Comparison of ENCODE assay signal across 8 mouse cellular contexts in the genomic region with DNA sequence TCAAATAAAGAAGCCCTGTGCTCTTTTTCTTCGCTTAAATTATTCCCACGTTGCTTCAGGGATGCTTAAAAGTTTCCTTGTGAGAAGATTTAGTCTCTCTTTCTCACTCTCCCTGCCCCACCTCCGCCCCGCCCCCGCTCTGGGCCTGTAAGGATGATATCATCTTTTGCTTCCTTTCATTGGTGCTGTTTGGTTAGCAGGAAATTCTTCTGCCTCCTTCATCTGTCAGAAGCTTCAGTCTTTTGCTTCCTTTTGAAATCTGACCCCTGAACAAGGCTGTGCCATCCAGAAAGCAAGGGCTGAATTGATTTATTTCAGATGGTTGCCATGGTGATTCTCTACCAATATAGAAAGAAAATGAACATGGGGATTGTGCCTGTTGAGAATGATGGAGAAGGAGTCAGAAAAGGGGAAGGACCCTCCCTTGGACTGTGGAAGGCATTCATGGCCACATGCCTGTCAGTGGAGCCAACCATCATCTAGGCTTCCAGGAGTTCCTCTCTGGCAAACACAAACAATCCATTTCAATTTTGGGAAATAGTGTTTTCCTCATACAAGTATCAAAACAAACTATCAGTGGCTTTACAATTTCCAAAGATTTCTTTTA.
DNase-seq lines count a peak whose midpoint lies in the region; ATAC-seq and TF ChIP-seq lines count a peak whose summit lies in the region.

No protein-coding gene starts in this region.

- H3K4me2 ChIP-seq in kidney, postnatal 0 days (ENCODE audit: low read length), result no peak overlapping the region
- no peak overlapping the region for H3K4me2 ChIP-seq in kidney, embryonic 15.5 days
- H3K4me2 ChIP-seq in hindbrain, embryonic 15.5 days, result no peak overlapping the region
- H3K4me2 ChIP-seq in neural tube, embryonic 12.5 days (replicated peaks), result no peak overlapping the region
- H3K4me2 ChIP-seq in intestine, postnatal 0 days (replicated peaks; ENCODE audit: low read depth), result no peak overlapping the region

- H3K4me3 ChIP-seq in kidney, postnatal 0 days (replicated peaks; ENCODE audit: low read depth, low read length), result no peak overlapping the region
- no peak overlapping the region for H3K4me3 ChIP-seq in kidney, embryonic 15.5 days (replicated peaks)
- no peak overlapping the region for H3K4me3 ChIP-seq in hindbrain, embryonic 15.5 days
- no peak overlapping the region for H3K4me3 ChIP-seq in neural tube, embryonic 12.5 days
- H3K4me3 ChIP-seq in intestine, postnatal 0 days (ENCODE audit: low read depth, low read length), result no peak overlapping the region

- H3K4me1 ChIP-seq in kidney, postnatal 0 days (replicated peaks; ENCODE audit: insufficient read depth, low read length), result no peaks in the 10 kb centered on the region
- 0 out of 2 replicates have a peak, but pooled peaks cover 4% of the 10 kb centered on the region for H3K4me1 ChIP-seq in kidney, embryonic 15.5 days
- H3K4me1 ChIP-seq in hindbrain, embryonic 15.5 days (replicated peaks), result peaks cover 9% of the 10 kb centered on the region
- H3K4me1 ChIP-seq in neural tube, embryonic 12.5 days, result peaks cover 15% of the 10 kb centered on the region
- H3K4me1 ChIP-seq in intestine, postnatal 0 days (replicated peaks; ENCODE audit: control insufficient read depth, insufficient read depth, low read length), result no peaks in the 10 kb centered on the region

- no peak overlapping the region for H3K27ac ChIP-seq in kidney, postnatal 0 days
- no peak overlapping the region for H3K27ac ChIP-seq in kidney, embryonic 15.5 days
- no peak overlapping the region for H3K27ac ChIP-seq in hindbrain, embryonic 15.5 days (replicated peaks)
- no peak overlapping the region for H3K27ac ChIP-seq in neural tube, embryonic 12.5 days
- H3K27ac ChIP-seq in intestine, postnatal 0 days (ENCODE audit: low read depth, low read length), result no peak overlapping the region

- TF ChIP-seq CTCF in kidney, postnatal 0 days (IDR thresholded peaks at IDR 0.05; ENCODE audit: low read depth), result no peak
- TF ChIP-seq CTCF in intestine, postnatal 0 days (IDR thresholded peaks at IDR 0.05; ENCODE audit: low read depth), result no peak

- 38% methylated on average over 5 of the region's 5 CpGs for WGBS in kidney, postnatal 0 days
- 48% methylated on average over 5 of the region's 5 CpGs for WGBS in kidney, embryonic 15.5 days
- 21% methylated on average over 5 of the region's 5 CpGs for WGBS in hindbrain, embryonic 15.5 days
- 27% methylated on average over 5 of the region's 5 CpGs for WGBS in neural tube, embryonic 12.5 days
- WGBS in intestine, postnatal 0 days, result 48% methylated on average over 5 of the region's 5 CpGs

- H3K9me3 ChIP-seq in kidney, postnatal 0 days (replicated peaks; ENCODE audit: low read length), result no peaks in the 10 kb centered on the region
- no peaks in the 10 kb centered on the region for H3K9me3 ChIP-seq in kidney, embryonic 15.5 days (replicated peaks)
- H3K9me3 ChIP-seq in hindbrain, embryonic 15.5 days, result no peaks in the 10 kb centered on the region
- H3K9me3 ChIP-seq in neural tube, embryonic 12.5 days, result no peaks in the 10 kb centered on the region
- H3K9me3 ChIP-seq in intestine, postnatal 0 days (ENCODE audit: control insufficient read depth), result no peaks in the 10 kb centered on the region

- H3K27me3 ChIP-seq in kidney, postnatal 0 days (ENCODE audit: insufficient read depth, low read length), result no peaks in the 10 kb centered on the region
- no peaks in the 10 kb centered on the region for H3K27me3 ChIP-seq in kidney, embryonic 15.5 days
- H3K27me3 ChIP-seq in hindbrain, embryonic 15.5 days, result no peaks in the 10 kb centered on the region
- H3K27me3 ChIP-seq in neural tube, embryonic 12.5 days (replicated peaks), result no peaks in the 10 kb centered on the region
- no peaks in the 10 kb centered on the region for H3K27me3 ChIP-seq in intestine, postnatal 0 days (replicated peaks; ENCODE audit: control insufficient read depth, insufficient read depth, low read length)

- ATAC-seq in kidney, postnatal 0 days (replicated peaks; ENCODE audit: low FRiP score, low read depth), result no peak
- ATAC-seq in kidney, embryonic 15.5 days (replicated peaks; ENCODE audit: low FRiP score), result no peak
- ATAC-seq in hindbrain, embryonic 15.5 days (ENCODE audit: low FRiP score, low read depth), result peak; percentile 41; the same call in 1 of the 2 replicates
- peak; percentile 54 for ATAC-seq in neural tube, embryonic 12.5 days (ENCODE audit: low FRiP score, low read depth)
- ATAC-seq in intestine, postnatal 0 days, result no peak
- no peak for ATAC-seq in erythroblast, adult 5-6 weeks (replicated peaks; ENCODE audit: low FRiP score, poor library complexity, severe bottlenecking)

- no peak overlapping the region for H3K9ac ChIP-seq in kidney, postnatal 0 days (ENCODE audit: low read depth, low read length)
- H3K9ac ChIP-seq in kidney, embryonic 15.5 days, result no peak overlapping the region
- H3K9ac ChIP-seq in hindbrain, embryonic 15.5 days, result no peak overlapping the region
- H3K9ac ChIP-seq in neural tube, embryonic 12.5 days, result no peak overlapping the region
- no peak overlapping the region for H3K9ac ChIP-seq in intestine, postnatal 0 days (ENCODE audit: low read depth, low read length)

- peak; percentile 10 for DNase-seq in kidney, postnatal 0 days (ENCODE audit: low spot score)
- peak; percentile 71 for DNase-seq in embryo, embryonic 9.5 days (ENCODE audit: extremely low spot score)
- no peak for DNase-seq in heart, adult 18-20 months

- H3K36me3 ChIP-seq in kidney, postnatal 0 days (ENCODE audit: insufficient read depth, low read length), result no peaks in the 10 kb centered on the region
- no peaks in the 10 kb centered on the region for H3K36me3 ChIP-seq in kidney, embryonic 15.5 days
- no peaks in the 10 kb centered on the region for H3K36me3 ChIP-seq in hindbrain, embryonic 15.5 days
- H3K36me3 ChIP-seq in neural tube, embryonic 12.5 days, result no peaks in the 10 kb centered on the region
- H3K36me3 ChIP-seq in intestine, postnatal 0 days (ENCODE audit: control insufficient read depth, insufficient read depth), result no peaks in the 10 kb centered on the region

Comparison
In these comparisons a context has a peak if more than half of its experiments do, and no peak if none do; other contexts are left out.
1. ATAC-seq: peak in hindbrain, embryonic 15.5 days (single experiment) and neural tube, embryonic 12.5 days (single experiment); none in kidney, postnatal 0 days (single experiment), kidney, embryonic 15.5 days (single experiment), intestine, postnatal 0 days (single experiment) and erythroblast, adult 5-6 weeks (single experiment).
2. DNase-seq: peak in kidney, postnatal 0 days (single experiment) and embryo, embryonic 9.5 days (single experiment); none in heart, adult 18-20 months (0 of 2).